Mouse (Mus musculus): ENCODE measurements around the gene Slc39a5. TPM values are rescaled to one million over a fixed set of nuclear protein-coding genes. Genes with fewer than 3 reads are reported as not detected.

Slc39a5 gene
- polyA plus RNA-seq, 1 experiment, result 301 TPM

DNA sequence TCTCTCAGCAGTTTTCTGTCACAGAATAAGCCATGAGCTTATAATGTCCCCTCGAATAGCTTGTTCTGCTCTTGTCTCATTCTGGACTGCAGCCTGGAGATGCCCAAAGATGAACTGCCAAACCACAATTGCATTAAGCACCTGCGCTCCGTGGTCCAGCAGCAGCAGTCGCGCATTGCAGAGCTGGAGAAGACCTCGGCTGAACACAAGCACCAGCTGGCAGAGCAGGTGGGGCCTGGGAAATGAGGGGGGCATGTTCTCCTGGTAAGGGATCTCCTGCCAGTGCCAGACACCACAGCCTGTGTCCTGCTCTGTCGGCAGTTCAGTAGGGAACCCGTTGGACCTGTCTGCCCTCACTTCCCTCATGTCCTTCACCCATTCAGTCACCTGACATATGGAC is 35.3 kb upstream of the Slc39a5 start:
- Histone ChIP-seq H3K36me3 (ENCODE audit: control insufficient read depth, insufficient read depth, low read length) (peaks cover 38% of the 10 kb centered on the region), H3K27me3 (ENCODE audit: control insufficient read depth, insufficient read depth, low read length) (no peaks in the 10 kb centered on the region), H3K4me1 (ENCODE audit: control insufficient read depth, insufficient read depth, insufficient read length, low read length) (peaks cover 3% of the 10 kb centered on the region), H3K4me3 (ENCODE audit: low read depth, low read length) (no peak overlapping the region), H3K27ac (ENCODE audit: insufficient read depth, low read depth, low read length) (no peak overlapping the region)
- 85% methylated on average over 8 of the region's 8 CpGs for WGBS
- TF ChIP-seq POLR2A (IDR thresholded peaks at IDR 0.05; ENCODE audit: low read depth, low read length) (no peak), CTCF (IDR thresholded peaks at IDR 0.05; ENCODE audit: extremely low read depth, insufficient read length, insufficient replicate concordance, low read depth, low read length) (no peak)

- Histone ChIP-seq H3K4me3 (ENCODE audit: low read depth, low read length) (no peak overlapping the region), H3K4me1 (ENCODE audit: control insufficient read depth, insufficient read depth, insufficient read length, low read length) (peaks cover 3% of the 10 kb centered on the region), H3K36me3 (ENCODE audit: control insufficient read depth, insufficient read depth, low read length) (peaks cover 40% of the 10 kb centered on the region), H3K27ac (ENCODE audit: insufficient read depth, low read depth, low read length) (no peak overlapping the region), H3K27me3 (ENCODE audit: control insufficient read depth, insufficient read depth, low read length) (no peaks in the 10 kb centered on the region)
- 77% methylated on average over 5 of the region's 5 CpGs for WGBS
- no peak for TF ChIP-seq POLR2A (IDR thresholded peaks at IDR 0.05; ENCODE audit: low read depth, low read length)
- no peak for TF ChIP-seq CTCF (IDR thresholded peaks at IDR 0.05; ENCODE audit: extremely low read depth, insufficient read length, insufficient replicate concordance, low read depth, low read length)
Observed at GRCm38 (mm10) chr10:128435873-128436272, 34.8 kb upstream of the Slc39a5 start.

GRCm38 (mm10) chr10:128435186-128435823 is 34.3 kb upstream of the Slc39a5 start:
- Histone ChIP-seq H3K27me3 (ENCODE audit: control insufficient read depth, insufficient read depth, low read length) (no peaks in the 10 kb centered on the region), H3K36me3 (ENCODE audit: control insufficient read depth, insufficient read depth, low read length) (peaks cover 43% of the 10 kb centered on the region), H3K27ac (ENCODE audit: insufficient read depth, low read depth, low read length) (peak overlapping the region; percentile 50), H3K4me3 (ENCODE audit: low read depth, low read length) (no peak overlapping the region), H3K4me1 (ENCODE audit: control insufficient read depth, insufficient read depth, insufficient read length, low read length) (peaks cover 3% of the 10 kb centered on the region)
- 84% methylated on average over 17 of the region's 17 CpGs for WGBS
- TF ChIP-seq POLR2A (IDR thresholded peaks at IDR 0.05; ENCODE audit: low read depth, low read length), result no peak
- no peak for TF ChIP-seq CTCF (IDR thresholded peaks at IDR 0.05; ENCODE audit: extremely low read depth, insufficient read length, insufficient replicate concordance, low read depth, low read length)

DNA sequence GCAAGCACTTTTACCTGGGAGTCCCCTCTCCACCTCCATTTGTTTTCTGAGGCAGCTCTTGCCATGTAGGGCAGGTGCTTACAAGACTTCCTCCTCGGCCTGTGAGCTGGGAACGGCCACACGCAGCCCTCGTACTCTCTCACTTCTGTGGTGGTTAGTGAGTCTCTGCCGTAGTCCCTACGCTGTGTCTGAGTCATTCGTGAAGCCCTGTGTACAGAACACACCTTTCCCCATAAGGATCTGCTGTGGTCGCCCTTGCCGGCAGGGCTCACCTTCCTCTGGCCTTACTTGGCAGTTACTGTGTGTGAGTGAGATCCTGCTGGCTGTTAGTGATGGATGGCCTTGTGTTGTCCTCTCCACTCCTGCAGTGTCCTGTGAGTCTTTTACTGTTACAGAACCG is 33.7 kb upstream of the Slc39a5 start:
- Histone ChIP-seq H3K4me3 (ENCODE audit: low read depth, low read length) (no peak overlapping the region), H3K27ac (ENCODE audit: insufficient read depth, low read depth, low read length) (peak overlapping the region; percentile 50), H3K4me1 (ENCODE audit: control insufficient read depth, insufficient read depth, insufficient read length, low read length) (peaks cover 3% of the 10 kb centered on the region), H3K36me3 (ENCODE audit: control insufficient read depth, insufficient read depth, low read length) (peaks cover 48% of the 10 kb centered on the region), H3K27me3 (ENCODE audit: control insufficient read depth, insufficient read depth, low read length) (no peaks in the 10 kb centered on the region)
- TF ChIP-seq CTCF (IDR thresholded peaks at IDR 0.05; ENCODE audit: extremely low read depth, insufficient read length, insufficient replicate concordance, low read depth, low read length), result no peak
- TF ChIP-seq POLR2A (IDR thresholded peaks at IDR 0.05; ENCODE audit: low read depth, low read length), result no peak
- WGBS, result 72% methylated on average over 10 of the region's 10 CpGs

DNA sequence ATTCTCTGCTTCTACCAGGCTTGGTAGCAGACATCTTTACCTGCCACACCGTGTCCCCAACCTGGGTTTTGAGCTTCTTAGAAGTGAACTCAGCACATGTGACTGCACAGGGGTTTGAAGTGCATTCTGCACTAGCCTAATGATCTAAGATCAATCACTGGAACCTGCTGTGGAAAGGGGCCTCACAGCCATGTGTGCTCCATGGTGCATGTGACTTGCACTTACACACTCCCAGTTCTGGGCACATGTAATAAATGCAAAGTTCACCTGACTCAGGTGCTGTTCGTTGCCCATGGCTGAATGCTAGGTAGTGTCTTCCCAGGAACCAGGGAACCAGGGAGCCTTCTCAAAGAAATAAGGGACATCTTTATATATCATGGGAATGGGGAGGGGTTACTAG is 32.4 kb upstream of the Slc39a5 start:
- no peak overlapping the region for H3K27ac ChIP-seq (ENCODE audit: insufficient read depth, low read depth, low read length)
- WGBS, result 57% methylated on average over 2 of the region's 2 CpGs
- no peaks in the 10 kb centered on the region for H3K27me3 ChIP-seq (ENCODE audit: control insufficient read depth, insufficient read depth, low read length)
- peaks cover 51% of the 10 kb centered on the region for H3K36me3 ChIP-seq (ENCODE audit: control insufficient read depth, insufficient read depth, low read length)
- no peak overlapping the region for H3K4me3 ChIP-seq (ENCODE audit: low read depth, low read length)
- no peak for TF ChIP-seq POLR2A (IDR thresholded peaks at IDR 0.05; ENCODE audit: low read depth, low read length)
- no peak for TF ChIP-seq CTCF (IDR thresholded peaks at IDR 0.05; ENCODE audit: extremely low read depth, insufficient read length, insufficient replicate concordance, low read depth, low read length)
- peaks cover 3% of the 10 kb centered on the region for H3K4me1 ChIP-seq (ENCODE audit: control insufficient read depth, insufficient read depth, insufficient read length, low read length)

GRCm38 (mm10) chr10:128429454-128429853 is 28.4 kb upstream of the Slc39a5 start:
- H3K4me1 ChIP-seq (ENCODE audit: control insufficient read depth, insufficient read depth, insufficient read length, low read length), result no peaks in the 10 kb centered on the region
- H3K4me3 ChIP-seq (ENCODE audit: low read depth, low read length), result no peak overlapping the region
- H3K27me3 ChIP-seq (ENCODE audit: control insufficient read depth, insufficient read depth, low read length), result no peaks in the 10 kb centered on the region
- no peak for TF ChIP-seq CTCF (IDR thresholded peaks at IDR 0.05; ENCODE audit: extremely low read depth, insufficient read length, insufficient replicate concordance, low read depth, low read length)
- no peak for TF ChIP-seq POLR2A (IDR thresholded peaks at IDR 0.05; ENCODE audit: low read depth, low read length)
- WGBS, result 82% methylated on average over 4 of the region's 4 CpGs
- no peak overlapping the region for H3K27ac ChIP-seq (ENCODE audit: insufficient read depth, low read depth, low read length)
- H3K36me3 ChIP-seq (ENCODE audit: control insufficient read depth, insufficient read depth, low read length), result peaks cover 31% of the 10 kb centered on the region

DNA sequence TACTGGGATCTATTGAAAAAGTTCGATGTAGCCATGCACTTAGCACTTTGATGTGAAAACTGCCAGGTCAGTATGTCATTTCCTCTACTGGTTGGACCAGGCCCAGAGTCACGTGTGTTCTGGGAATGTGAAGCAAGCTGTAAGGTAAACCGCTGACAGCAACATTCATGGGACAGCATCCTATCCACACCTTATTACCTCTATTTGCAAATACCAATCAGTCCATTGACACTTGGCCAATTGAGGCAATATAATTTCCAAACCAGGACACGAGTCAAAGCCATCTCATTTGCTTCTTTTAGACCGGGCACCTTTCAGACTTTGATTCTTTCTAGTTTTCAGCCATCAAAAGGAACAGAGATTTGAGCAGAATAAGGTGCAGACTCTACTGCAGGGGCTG is 28.0 kb upstream of the Slc39a5 start:
- no peaks in the 10 kb centered on the region for H3K27me3 ChIP-seq (ENCODE audit: control insufficient read depth, insufficient read depth, low read length)
- H3K4me3 ChIP-seq (ENCODE audit: low read depth, low read length), result no peak overlapping the region
- TF ChIP-seq POLR2A (IDR thresholded peaks at IDR 0.05; ENCODE audit: low read depth, low read length) (no peak), CTCF (IDR thresholded peaks at IDR 0.05; ENCODE audit: extremely low read depth, insufficient read length, insufficient replicate concordance, low read depth, low read length) (no peak)
- H3K4me1 ChIP-seq (ENCODE audit: control insufficient read depth, insufficient read depth, insufficient read length, low read length), result no peaks in the 10 kb centered on the region
- H3K27ac ChIP-seq (ENCODE audit: insufficient read depth, low read depth, low read length), result no peak overlapping the region
- WGBS, result 83% methylated on average over 5 of the region's 5 CpGs
- H3K36me3 ChIP-seq (ENCODE audit: control insufficient read depth, insufficient read depth, low read length), result peaks cover 30% of the 10 kb centered on the region
